Mouse (Mus musculus) induced T-regulatory cell, adult 2 months (primary cell): ENCODE measurements around the gene Ccdc91.

Experiments used
- DNase-seq: peaks from one replicate; pipeline ENCODE4 v3.0.0-alpha.2; 2012; ENCODE audit warnings: low read depth

Gene Ccdc91

GRCm38 (mm10) chr6:147573137-147573536, 97.5 kb downstream of the Ccdc91 start:
- no peak for DNase-seq

- no peak for DNase-seq
Observed at GRCm38 (mm10) chr6:147574454-147575182, 99.0 kb downstream of the Ccdc91 start.

GRCm38 (mm10) chr6:147575183-147575784, 99.7 kb downstream of the Ccdc91 start:
- no peak for DNase-seq

GRCm38 (mm10) chr6:147587675-147588074, 112.0 kb downstream of the Ccdc91 start:
- DNase-seq: no peak

- no peak for DNase-seq
Observed at GRCm38 (mm10) chr6:147606666-147607065, 131.0 kb downstream of the Ccdc91 start.

GRCm38 (mm10) chr6:147607613-147608012, 132.0 kb downstream of the Ccdc91 start:
- DNase-seq: no peak

- DNase-seq: no peak
Observed at GRCm38 (mm10) chr6:147615306-147615705, 139.7 kb downstream of the Ccdc91 start.

GRCm38 (mm10) chr6:147623142-147623541, 147.5 kb downstream of the Ccdc91 start:
- DNase-seq: no peak

- no peak for DNase-seq
Observed at GRCm38 (mm10) chr6:147636464-147636863, 160.8 kb downstream of the Ccdc91 start.

- no peak for DNase-seq
Observed at GRCm38 (mm10) chr6:147643875-147644274, 168.2 kb downstream of the Ccdc91 start.

- DNase-seq: no peak
Observed at GRCm38 (mm10) chr6:147644391-147644790, 168.8 kb downstream of the Ccdc91 start.

GRCm38 (mm10) chr6:147646401-147646968, 170.9 kb downstream of the Ccdc91 start:
- no peak for DNase-seq

- DNase-seq: no peak
Observed at GRCm38 (mm10) chr6:147658025-147658424, 182.4 kb downstream of the Ccdc91 start.

- no peak for DNase-seq
Observed at GRCm38 (mm10) chr6:147660718-147661117, 185.1 kb downstream of the Ccdc91 start.

GRCm38 (mm10) chr6:147661841-147662240, 186.2 kb downstream of the Ccdc91 start:
- DNase-seq: no peak

- DNase-seq: no peak
Observed at GRCm38 (mm10) chr6:147662610-147663009, 187.0 kb downstream of the Ccdc91 start.

GRCm38 (mm10) chr6:147664339-147664738, 188.7 kb downstream of the Ccdc91 start:
- peak; percentile 48 for DNase-seq

- DNase-seq: no peak
Observed at GRCm38 (mm10) chr6:147671366-147671765, 195.7 kb downstream of the Ccdc91 start.

GRCm38 (mm10) chr6:147672481-147672880, 196.9 kb downstream of the Ccdc91 start:
- DNase-seq: no peak

GRCm38 (mm10) chr6:147675022-147675733, 199.6 kb downstream of the Ccdc91 start:
- no peak for DNase-seq

- no peak for DNase-seq
Observed at GRCm38 (mm10) chr6:147676214-147676613, 200.6 kb downstream of the Ccdc91 start.
